Mouse (Mus musculus) right cerebral cortex, adult 18-20 months (tissue): ENCODE data around the gene Pax9.

Source experiments
- DNase-seq: peaks from one replicate; pipeline ENCODE4 v3.0.0; 2022; ENCODE audit warnings: mixed read lengths

Pax9 gene

GRCm38 (mm10) chr12:56691427-56692079, at the start of gene Pax9:
Gene Pax9, plus strand, starts transcription at chr12:56691767.
- no peak for DNase-seq

- no peak for DNase-seq
These were observed 22.0 kb upstream of the Pax9 start for GRCm38 (mm10) chr12:56669451-56670122.

GRCm38 (mm10) chr12:56670795-56671194, 20.8 kb upstream of the Pax9 start:
- DNase-seq, result no peak

- DNase-seq, result no peak
These were observed 16.8 kb upstream of the Pax9 start for GRCm38 (mm10) chr12:56674726-56675125.

GRCm38 (mm10) chr12:56677620-56678019, 13.9 kb upstream of the Pax9 start:
- DNase-seq, result no peak

GRCm38 (mm10) chr12:56681096-56681811, 10.3 kb upstream of the Pax9 start:
- no peak for DNase-seq

- DNase-seq, result no peak
These were observed 3.7 kb upstream of the Pax9 start for GRCm38 (mm10) chr12:56687640-56688481.

- no peak for DNase-seq
These were observed 3.1 kb upstream of the Pax9 start for GRCm38 (mm10) chr12:56688482-56688840.

GRCm38 (mm10) chr12:56688920-56689319, 2.6 kb upstream of the Pax9 start:
- no peak for DNase-seq

GRCm38 (mm10) chr12:56689331-56689730, 2.2 kb upstream of the Pax9 start:
- DNase-seq, result no peak

GRCm38 (mm10) chr12:56689736-56690135, 1.8 kb upstream of the Pax9 start:
- DNase-seq, result no peak

- no peak for DNase-seq
These were observed 1.2 kb upstream of the Pax9 start for GRCm38 (mm10) chr12:56690366-56690765.

GRCm38 (mm10) chr12:56691001-56691400, 566 bp upstream of the Pax9 start:
- DNase-seq, result no peak

- DNase-seq, result no peak
These were observed 969 bp downstream of the Pax9 start for GRCm38 (mm10) chr12:56692536-56692935.

GRCm38 (mm10) chr12:56693411-56694098, 2.0 kb downstream of the Pax9 start:
- no peak for DNase-seq

- DNase-seq, result no peak
These were observed 2.8 kb downstream of the Pax9 start for GRCm38 (mm10) chr12:56694361-56694760.

- no peak for DNase-seq
These were observed 3.4 kb downstream of the Pax9 start for GRCm38 (mm10) chr12:56694936-56695335.

GRCm38 (mm10) chr12:56695358-56696173, 4.0 kb downstream of the Pax9 start:
- DNase-seq, result no peak

GRCm38 (mm10) chr12:56696174-56697010, 4.8 kb downstream of the Pax9 start:
- DNase-seq, result no peak

- DNase-seq, result no peak
These were observed 5.6 kb downstream of the Pax9 start for GRCm38 (mm10) chr12:56697011-56697740.
